Mouse (Mus musculus): ENCODE results near the gene Zdhhc13. TPM values are rescaled to one million over a fixed set of nuclear protein-coding genes. Genes with fewer than 3 reads are reported as not detected.

The Zdhhc13 gene
- polyA plus RNA-seq, 1 experiment from 2014 or later, result 39.8 TPM

- H3K4me1 ChIP-seq (replicated peaks), result 0 out of 2 replicates have a peak, but pooled peaks cover 4% of the 10 kb centered on the region
- H3K9me3 ChIP-seq, result no peaks in the 10 kb centered on the region
- 48% methylated on average over 6 of the region's 6 CpGs for WGBS
- no peaks in the 10 kb centered on the region for H3K36me3 ChIP-seq
- H3K4me3 ChIP-seq, result no peak overlapping the region
- H3K27ac ChIP-seq (replicated peaks), result 0 out of 2 replicates have a peak overlapping the region, but pooled peaks have one; percentile 10
- no peak overlapping the region for H3K9ac ChIP-seq
- no peak for ATAC-seq (ENCODE audit: low read depth)
- H3K4me2 ChIP-seq, result no peak overlapping the region
- peaks cover 19% of the 10 kb centered on the region for H3K27me3 ChIP-seq
Observed at GRCm38 (mm10) chr7:48851529-48852104, 62.8 kb downstream of the Zdhhc13 start.

- Histone ChIP-seq H3K36me3 (no peaks in the 10 kb centered on the region), H3K4me2 (no peak overlapping the region), H3K27ac (replicated peaks) (no peak overlapping the region), H3K9ac (no peak overlapping the region), H3K27me3 (peaks cover 5% of the 10 kb centered on the region), H3K4me1 (replicated peaks) (no peaks in the 10 kb centered on the region), H3K9me3 (no peaks in the 10 kb centered on the region), H3K4me3 (no peak overlapping the region)
- no peak for ATAC-seq (ENCODE audit: low read depth)
- 87% methylated on average over 13 of the region's 13 CpGs for WGBS
Observed at GRCm38 (mm10) chr7:48853496-48853895, 64.7 kb downstream of the Zdhhc13 start.

- Histone ChIP-seq H3K4me1 (replicated peaks) (no peaks in the 10 kb centered on the region), H3K4me2 (no peak overlapping the region), H3K36me3 (no peaks in the 10 kb centered on the region), H3K27ac (replicated peaks) (no peak overlapping the region), H3K27me3 (no peaks in the 10 kb centered on the region; the same call in 1 of the 2 replicates), H3K9me3 (no peaks in the 10 kb centered on the region), H3K4me3 (no peak overlapping the region), H3K9ac (no peak overlapping the region)
- ATAC-seq (ENCODE audit: low read depth), result no peak
- WGBS, result 94% methylated on average over 3 of the region's 3 CpGs
Observed at GRCm38 (mm10) chr7:48855461-48855860, 66.7 kb downstream of the Zdhhc13 start.

- Histone ChIP-seq H3K4me2 (no peak overlapping the region), H3K27ac (replicated peaks) (no peak overlapping the region), H3K9me3 (no peaks in the 10 kb centered on the region), H3K4me3 (no peak overlapping the region), H3K36me3 (no peaks in the 10 kb centered on the region), H3K9ac (no peak overlapping the region), H3K27me3 (no peaks in the 10 kb centered on the region; the same call in 1 of the 2 replicates), H3K4me1 (replicated peaks) (no peaks in the 10 kb centered on the region)
- ATAC-seq (ENCODE audit: low read depth), result no peak
- WGBS, result 81% methylated on average over 1 of the region's 1 CpGs
Observed at GRCm38 (mm10) chr7:48858257-48858656, 69.5 kb downstream of the Zdhhc13 start.

- Histone ChIP-seq H3K27me3 (no peaks in the 10 kb centered on the region), H3K4me3 (no peak overlapping the region), H3K9ac (no peak overlapping the region), H3K9me3 (no peaks in the 10 kb centered on the region), H3K36me3 (no peaks in the 10 kb centered on the region), H3K4me2 (no peak overlapping the region), H3K27ac (replicated peaks) (no peak overlapping the region), H3K4me1 (replicated peaks) (no peaks in the 10 kb centered on the region)
- no peak for ATAC-seq (ENCODE audit: low read depth)
- 92% methylated on average over 4 of the region's 4 CpGs for WGBS
Observed at GRCm38 (mm10) chr7:48859362-48859761, 70.6 kb downstream of the Zdhhc13 start.

- Histone ChIP-seq H3K4me1 (replicated peaks) (no peaks in the 10 kb centered on the region), H3K27me3 (no peaks in the 10 kb centered on the region), H3K9me3 (no peaks in the 10 kb centered on the region), H3K4me2 (no peak overlapping the region), H3K27ac (replicated peaks) (no peak overlapping the region), H3K36me3 (no peaks in the 10 kb centered on the region), H3K9ac (no peak overlapping the region), H3K4me3 (no peak overlapping the region)
- no peak for ATAC-seq (ENCODE audit: low read depth)
- WGBS, result 40% methylated on average over 1 of the region's 1 CpGs
Observed at GRCm38 (mm10) chr7:48860948-48861347, 72.1 kb downstream of the Zdhhc13 start.

- no peaks in the 10 kb centered on the region for H3K36me3 ChIP-seq
- no peaks in the 10 kb centered on the region for H3K27me3 ChIP-seq
- H3K4me1 ChIP-seq (replicated peaks), result no peaks in the 10 kb centered on the region
- no peak overlapping the region for H3K9ac ChIP-seq
- no peak overlapping the region for H3K4me3 ChIP-seq
- no peak for ATAC-seq (ENCODE audit: low read depth)
- H3K4me2 ChIP-seq, result no peak overlapping the region
- H3K9me3 ChIP-seq, result no peaks in the 10 kb centered on the region
- 94% methylated on average over 4 of the region's 4 CpGs for WGBS
- no peak overlapping the region for H3K27ac ChIP-seq (replicated peaks)
Observed at GRCm38 (mm10) chr7:48861796-48862195, 73.0 kb downstream of the Zdhhc13 start.

GRCm38 (mm10) chr7:48864199-48864598 lies 75.4 kb downstream of the Zdhhc13 start:
- Histone ChIP-seq H3K9ac (no peak overlapping the region), H3K36me3 (no peaks in the 10 kb centered on the region), H3K4me3 (no peak overlapping the region), H3K4me1 (replicated peaks) (no peaks in the 10 kb centered on the region), H3K9me3 (no peaks in the 10 kb centered on the region), H3K27ac (replicated peaks) (no peak overlapping the region), H3K27me3 (no peaks in the 10 kb centered on the region), H3K4me2 (no peak overlapping the region)
- ATAC-seq (ENCODE audit: low read depth), result no peak

GRCm38 (mm10) chr7:48864671-48865458 lies 76.1 kb downstream of the Zdhhc13 start:
- Histone ChIP-seq H3K27ac (replicated peaks) (no peak overlapping the region), H3K4me3 (no peak overlapping the region), H3K4me2 (no peak overlapping the region), H3K9ac (no peak overlapping the region), H3K27me3 (no peaks in the 10 kb centered on the region), H3K9me3 (no peaks in the 10 kb centered on the region), H3K4me1 (replicated peaks) (no peaks in the 10 kb centered on the region), H3K36me3 (no peaks in the 10 kb centered on the region)
- no peak for ATAC-seq (ENCODE audit: low read depth)
- 89% methylated on average over 9 of the region's 9 CpGs for WGBS

- 91% methylated on average over 18 of the region's 18 CpGs for WGBS
- H3K4me2 ChIP-seq, result no peak overlapping the region
Observed at GRCm38 (mm10) chr7:48867576-48867975, 78.8 kb downstream of the Zdhhc13 start.

GRCm38 (mm10) chr7:48870144-48870543 lies 81.3 kb downstream of the Zdhhc13 start:
- Histone ChIP-seq H3K4me2 (no peak overlapping the region), H3K36me3 (peaks cover 27% of the 10 kb centered on the region), H3K9ac (no peak overlapping the region), H3K27ac (replicated peaks) (no peak overlapping the region), H3K4me1 (replicated peaks) (no peaks in the 10 kb centered on the region), H3K27me3 (no peaks in the 10 kb centered on the region), H3K4me3 (no peak overlapping the region), H3K9me3 (no peaks in the 10 kb centered on the region)
- no peak for ATAC-seq (ENCODE audit: low read depth)
- 87% methylated on average over 6 of the region's 6 CpGs for WGBS

More at GRCm38 (mm10) chr7:48867576-48867975, 78.8 kb downstream of the Zdhhc13 start:
- no peaks in the 10 kb centered on the region for H3K9me3 ChIP-seq
- peaks cover 17% of the 10 kb centered on the region for H3K36me3 ChIP-seq
- H3K27me3 ChIP-seq, result no peaks in the 10 kb centered on the region
- no peak overlapping the region for H3K4me3 ChIP-seq
- ATAC-seq (ENCODE audit: low read depth), result no peak
- no peaks in the 10 kb centered on the region for H3K4me1 ChIP-seq (replicated peaks)
- no peak overlapping the region for H3K9ac ChIP-seq
- H3K27ac ChIP-seq (replicated peaks), result no peak overlapping the region

- no peak for ATAC-seq (ENCODE audit: low read depth)
- Histone ChIP-seq H3K9ac (no peak overlapping the region), H3K9me3 (no peaks in the 10 kb centered on the region), H3K27me3 (no peaks in the 10 kb centered on the region), H3K4me3 (no peak overlapping the region), H3K36me3 (peaks cover 27% of the 10 kb centered on the region), H3K27ac (replicated peaks) (no peak overlapping the region), H3K4me1 (replicated peaks) (no peaks in the 10 kb centered on the region), H3K4me2 (no peak overlapping the region)
- WGBS, result 93% methylated on average over 21 of the region's 21 CpGs
Observed at GRCm38 (mm10) chr7:48870579-48871180, 81.9 kb downstream of the Zdhhc13 start.

All from neural tube, embryonic 13.5 days (tissue).